Comparison of ENCODE assay signal across 9 mouse cellular contexts in the genomic region with DNA sequence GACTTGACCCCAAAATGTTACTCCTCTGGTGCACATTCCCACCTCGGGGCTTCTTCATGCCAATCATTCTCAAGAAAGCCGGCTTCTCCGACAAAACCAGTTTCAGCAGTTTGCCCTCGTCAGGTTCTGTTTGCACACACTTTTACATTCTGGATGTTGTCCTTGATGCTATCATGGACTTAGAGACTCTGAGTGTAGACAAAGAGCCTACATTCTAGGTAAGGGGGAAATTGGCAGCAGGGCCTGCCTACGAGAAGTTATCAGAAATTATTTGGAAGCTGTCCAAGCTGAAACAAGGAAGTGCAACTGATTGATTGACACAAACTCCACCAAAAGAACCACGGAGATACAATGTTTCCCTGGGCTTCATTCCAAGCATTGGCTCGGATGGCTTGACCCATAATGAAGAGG. TPM values are rescaled to one million over a fixed set of nuclear protein-coding genes. Genes with fewer than 3 reads are reported as not detected.
DNase-seq lines count a peak whose midpoint lies in the region; ATAC-seq lines count a peak whose summit lies in the region.
"Had no signal": no experiment of that assay in that cellular context is flagged by ENCODE, and none has a peak within 500 bp of the region (broad histone marks: within the 10 kb centered on the region; RNA-seq: fewer than 3 reads in every experiment).

No protein-coding gene starts in this region.

- WGBS in large intestine, adult 2 months = 15% methylated on average over 7 of the region's 7 CpGs

- peak; percentile 66 for ATAC-seq in granulocyte monocyte progenitor cell, adult 5-6 weeks (replicated peaks; ENCODE audit: poor library complexity, severe bottlenecking)
- ATAC-seq in megakaryocyte-erythroid progenitor cell, adult 5-6 weeks (replicated peaks; ENCODE audit: low FRiP score, low TSS enrichment, poor library complexity, severe bottlenecking) = peak; percentile 46
- ATAC-seq: forebrain, embryonic 14.5 days had no signal

- peak; percentile 93 for DNase-seq in heart, adult 11 months
- no peak for DNase-seq in heart, postnatal 25 days (ENCODE audit: low spot score)
- DNase-seq in large intestine, adult 2 months (ENCODE audit: low read depth, low spot score) = peak; percentile 37
- no peak for DNase-seq in right cerebral cortex, postnatal 14 days
- no peak for DNase-seq in right cerebral cortex, adult 2 months (ENCODE audit: low spot score in 2 of 2)
- no peak for DNase-seq in left cerebral cortex, adult 18-20 months (ENCODE audit: low spot score in 2 of 2)

- intact Hi-C loops in heart, postnatal 25 days (cut with DNase I) = loop anchor here (5.0 kb wide), 1 partner anchor 41 kb away; a partner anchor contains a TSS

RNA-seq across cellular contexts. Expression of a gene that starts 43.5 kb away (rescaled TPM):
- total RNA-seq in heart, postnatal 25 days (2021) = 10 to 100 TPM; 67.1 to 78.4 TPM
- 87.1 and 141 TPM in 2 replicates for total RNA-seq in granulocyte monocyte progenitor cell, adult 5-6 weeks (2014; fragmentation: Nextera tagmentation)
- total RNA-seq in granulocyte monocyte progenitor cell, adult 5-6 weeks (2017) = 63.5 and 70.6 TPM in 2 replicates
- polyA plus RNA-seq in large intestine, adult 2 months (2012; rRNA removed) = 37.2 and 60.8 TPM in 2 replicates
- 117 and 138 TPM in 2 replicates for total RNA-seq in megakaryocyte-erythroid progenitor cell, adult 5-6 weeks (2014; fragmentation: Nextera tagmentation)
- 81.3 and 102 TPM in 2 replicates for total RNA-seq in megakaryocyte-erythroid progenitor cell, adult 5-6 weeks (2017)
- 10 to 100 TPM; 65.3 to 66.0 TPM for total RNA-seq in left cerebral cortex, adult 18-20 months (2021)

Comparison
In these comparisons a context has a peak if more than half of its experiments do, and no peak if none do; other contexts are left out.
1. DNase-seq: peak in heart, adult 11 months (single experiment) and large intestine, adult 2 months (single experiment); none in heart, postnatal 25 days (single experiment), right cerebral cortex, postnatal 14 days (single experiment), right cerebral cortex, adult 2 months (0 of 2) and left cerebral cortex, adult 18-20 months (0 of 2).